Mouse (Mus musculus): ENCODE data around the gene Eya4.

DNA sequence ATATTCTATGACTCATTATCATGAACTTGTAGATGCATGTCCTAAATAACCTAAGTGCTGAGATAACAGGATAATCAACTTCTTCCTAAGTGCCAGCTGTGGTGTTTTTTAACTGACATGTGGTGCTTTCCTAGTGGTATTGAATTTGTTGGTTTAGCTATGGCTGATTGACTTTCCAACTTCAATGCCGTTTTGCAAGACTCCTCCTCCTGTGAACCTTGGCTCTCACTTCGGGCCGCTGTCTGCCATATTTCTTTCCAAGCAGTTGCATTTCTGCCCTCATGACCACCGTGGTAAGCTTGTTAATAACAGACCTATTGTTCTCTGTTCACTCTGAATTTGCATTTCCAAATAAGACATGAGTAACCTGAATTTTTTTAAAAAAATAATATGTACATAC is 98.4 kb downstream of the Eya4 start:
- TF ChIP-seq CTCF (IDR thresholded peaks at IDR 0.05; ENCODE audit: low read depth, low read length) (no peak), POLR2A (IDR thresholded peaks at IDR 0.05; ENCODE audit: insufficient read depth, low read length) (no peak), EP300 (IDR thresholded peaks at IDR 0.05; ENCODE audit: insufficient read depth, low read depth, low read length) (no peak)

All from ES-Bruce4 (cell line).